Mouse (Mus musculus): Measurements from ENCODE around the gene Cemip. TPM values are rescaled to one million over a fixed set of nuclear protein-coding genes. Genes with fewer than 3 reads are reported as not detected.

Cemip gene
- polyA plus RNA-seq, 1 experiment: 1.0 TPM

DNA sequence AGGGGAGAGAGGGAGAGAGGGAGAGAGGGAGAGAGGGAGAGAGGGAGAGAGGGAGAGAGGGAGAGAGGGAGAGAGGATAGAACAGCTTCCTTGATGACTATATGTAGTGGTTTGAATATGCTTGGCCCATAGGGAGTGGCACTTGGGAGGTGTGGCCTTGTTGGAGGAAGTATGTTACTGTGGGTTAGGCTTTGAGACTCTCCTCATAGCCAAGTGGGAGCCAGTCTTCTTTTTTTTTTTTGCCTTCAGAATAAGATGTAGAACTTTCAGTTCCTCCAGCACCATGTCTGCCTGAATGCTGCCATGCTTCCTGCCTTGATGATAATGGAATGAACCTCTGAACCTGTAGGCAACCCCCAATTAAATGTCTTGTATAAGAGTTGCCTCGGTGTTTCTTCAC is 16.3 kb upstream of the Cemip start:
- Histone ChIP-seq H3K4me3 (ENCODE audit: insufficient read depth, poor library complexity, severe bottlenecking) (no peak overlapping the region), H3ac (ENCODE audit: control insufficient read depth, insufficient read length, low read depth) (no peak overlapping the region), H3K27me3 (ENCODE audit: control insufficient read depth, insufficient read depth, insufficient read length) (no peaks in the 10 kb centered on the region), H3K79me2 (ENCODE audit: control insufficient read depth, insufficient read depth) (no peaks in the 10 kb centered on the region), H3K79me3 (ENCODE audit: low read depth) (no peaks in the 10 kb centered on the region), H3K36me3 (ENCODE audit: control insufficient read depth, insufficient read depth) (no peaks in the 10 kb centered on the region)
- TF ChIP-seq MAX (IDR thresholded peaks at IDR 0.05) (no peak), FOSL1 (IDR thresholded peaks at IDR 0.05; ENCODE audit: insufficient read depth, low read length, poor library complexity, severe bottlenecking) (no peak), MYOD1 (IDR thresholded peaks at IDR 0.05; ENCODE audit: control insufficient read depth, insufficient read length, low read depth) (no peak), USF1 (IDR thresholded peaks at IDR 0.05; ENCODE audit: low read depth) (no peak), CTCF (IDR thresholded peaks at IDR 0.05; ENCODE audit: control insufficient read depth, insufficient read depth, insufficient read length) (no peak), MYOG (IDR thresholded peaks at IDR 0.05; ENCODE audit: control insufficient read depth, extremely low read depth, insufficient read length) (no peak), CEBPB (IDR thresholded peaks at IDR 0.05; ENCODE audit: low read depth) (no peak)

DNA sequence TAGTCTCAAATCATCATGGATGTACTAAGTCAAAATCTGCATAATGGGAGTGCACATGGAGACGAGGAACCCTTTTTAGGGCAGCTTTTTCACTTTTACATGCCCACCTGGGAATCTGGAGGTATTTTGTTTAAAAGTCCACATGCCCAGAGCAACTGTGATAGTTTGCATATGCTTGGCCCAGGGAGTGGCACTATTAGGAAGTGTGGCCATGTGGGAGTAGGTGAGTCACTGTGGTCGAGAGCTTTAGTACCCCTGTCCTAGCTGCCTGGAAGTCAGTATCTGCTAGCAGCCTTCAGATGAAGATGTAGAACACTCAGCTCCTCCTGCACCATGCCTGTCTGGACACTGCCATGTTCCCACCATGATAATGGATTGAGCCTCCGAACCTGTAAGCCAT is 14.4 kb upstream of the Cemip start:
- no peaks in the 10 kb centered on the region for H3K79me2 ChIP-seq (ENCODE audit: control insufficient read depth, insufficient read depth)
- H3K4me3 ChIP-seq (ENCODE audit: insufficient read depth, poor library complexity, severe bottlenecking): no peak overlapping the region
- TF ChIP-seq MYOD1 (IDR thresholded peaks at IDR 0.05; ENCODE audit: control insufficient read depth, insufficient read length, low read depth): no peak
- TF ChIP-seq MAX (IDR thresholded peaks at IDR 0.05): peak; percentile 56
- TF ChIP-seq USF1 (IDR thresholded peaks at IDR 0.05; ENCODE audit: low read depth): peak; percentile 27
- H3K27me3 ChIP-seq (ENCODE audit: control insufficient read depth, insufficient read depth, insufficient read length): no peaks in the 10 kb centered on the region
- H3K36me3 ChIP-seq (ENCODE audit: control insufficient read depth, insufficient read depth): no peaks in the 10 kb centered on the region
- H3ac ChIP-seq (ENCODE audit: control insufficient read depth, insufficient read length, low read depth): no peak overlapping the region
- no peaks in the 10 kb centered on the region for H3K79me3 ChIP-seq (ENCODE audit: low read depth)

DNA sequence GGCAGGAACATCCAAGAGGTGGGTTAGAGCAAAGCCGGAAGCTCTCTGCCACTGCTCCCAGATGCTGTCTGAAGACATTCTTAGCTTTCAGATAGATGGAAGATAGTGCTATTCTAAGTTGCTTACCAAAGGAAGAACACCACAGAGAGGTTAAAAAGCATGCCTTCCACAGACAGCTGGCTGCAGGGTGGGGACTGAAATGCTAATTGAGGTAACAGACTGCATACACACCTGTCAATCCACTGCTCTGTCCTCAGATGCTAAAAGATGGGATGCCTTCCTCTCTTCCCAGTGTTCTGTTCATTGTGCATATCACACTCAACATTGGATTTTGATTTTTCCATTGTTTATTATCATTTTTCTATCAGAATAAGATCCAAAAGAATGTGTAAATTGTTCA is 11.8 kb upstream of the Cemip start:
- Histone ChIP-seq H3K4me3 (ENCODE audit: insufficient read depth, poor library complexity, severe bottlenecking) (no peak overlapping the region), H3K79me2 (ENCODE audit: control insufficient read depth, insufficient read depth) (no peaks in the 10 kb centered on the region), H3K79me3 (ENCODE audit: low read depth) (no peaks in the 10 kb centered on the region), H3K36me3 (ENCODE audit: control insufficient read depth, insufficient read depth) (no peaks in the 10 kb centered on the region), H3ac (ENCODE audit: control insufficient read depth, insufficient read length, low read depth) (no peak overlapping the region), H3K27me3 (ENCODE audit: control insufficient read depth, insufficient read depth, insufficient read length) (no peaks in the 10 kb centered on the region)
- no peak for TF ChIP-seq USF1 (IDR thresholded peaks at IDR 0.05; ENCODE audit: low read depth)
- TF ChIP-seq MYOD1 (IDR thresholded peaks at IDR 0.05; ENCODE audit: control insufficient read depth, insufficient read length, low read depth): no peak
- TF ChIP-seq MAX (IDR thresholded peaks at IDR 0.05): no peak
- no peak for TF ChIP-seq CEBPB (IDR thresholded peaks at IDR 0.05; ENCODE audit: low read depth)
- no peak for TF ChIP-seq CTCF (IDR thresholded peaks at IDR 0.05; ENCODE audit: control insufficient read depth, insufficient read depth, insufficient read length)
- TF ChIP-seq FOSL1 (IDR thresholded peaks at IDR 0.05; ENCODE audit: insufficient read depth, low read length, poor library complexity, severe bottlenecking): no peak
- TF ChIP-seq MYOG (IDR thresholded peaks at IDR 0.05; ENCODE audit: control insufficient read depth, extremely low read depth, insufficient read length): no peak

DNA sequence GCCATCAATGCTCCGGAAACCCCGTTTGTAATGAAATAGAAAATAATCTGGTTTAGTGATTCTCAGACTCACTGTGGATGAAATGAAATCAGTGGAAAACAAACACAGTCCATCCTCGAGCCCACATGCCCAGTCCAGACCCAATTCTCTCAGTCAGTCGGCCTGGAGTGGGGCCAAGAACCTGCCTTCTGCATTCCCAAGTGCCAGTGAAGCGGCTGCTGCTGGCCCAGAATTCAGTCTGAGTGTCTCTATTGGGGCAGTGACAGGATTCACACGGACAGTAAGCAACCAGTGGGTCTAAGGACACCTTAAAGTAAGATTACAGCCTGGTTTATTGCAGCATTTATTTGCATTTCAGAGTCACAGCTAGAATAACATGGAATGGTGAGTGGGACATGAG is 10.2 kb upstream of the Cemip start:
- Histone ChIP-seq H3ac (ENCODE audit: control insufficient read depth, insufficient read length, low read depth) (no peak overlapping the region), H3K4me3 (ENCODE audit: insufficient read depth, poor library complexity, severe bottlenecking) (no peak overlapping the region), H3K36me3 (ENCODE audit: control insufficient read depth, insufficient read depth) (no peaks in the 10 kb centered on the region), H3K27me3 (ENCODE audit: control insufficient read depth, insufficient read depth, insufficient read length) (no peaks in the 10 kb centered on the region), H3K79me3 (ENCODE audit: low read depth) (no peaks in the 10 kb centered on the region), H3K79me2 (ENCODE audit: control insufficient read depth, insufficient read depth) (no peaks in the 10 kb centered on the region)
- no peak for TF ChIP-seq FOSL1 (IDR thresholded peaks at IDR 0.05; ENCODE audit: insufficient read depth, low read length, poor library complexity, severe bottlenecking)
- TF ChIP-seq MYOD1 (IDR thresholded peaks at IDR 0.05; ENCODE audit: control insufficient read depth, insufficient read length, low read depth): no peak
- TF ChIP-seq MYOG (IDR thresholded peaks at IDR 0.05; ENCODE audit: control insufficient read depth, extremely low read depth, insufficient read length): no peak
- no peak for TF ChIP-seq MAX (IDR thresholded peaks at IDR 0.05)
- no peak for TF ChIP-seq CEBPB (IDR thresholded peaks at IDR 0.05; ENCODE audit: low read depth)
- TF ChIP-seq CTCF (IDR thresholded peaks at IDR 0.05; ENCODE audit: control insufficient read depth, insufficient read depth, insufficient read length): no peak
- TF ChIP-seq USF1 (IDR thresholded peaks at IDR 0.05; ENCODE audit: low read depth): no peak

DNA sequence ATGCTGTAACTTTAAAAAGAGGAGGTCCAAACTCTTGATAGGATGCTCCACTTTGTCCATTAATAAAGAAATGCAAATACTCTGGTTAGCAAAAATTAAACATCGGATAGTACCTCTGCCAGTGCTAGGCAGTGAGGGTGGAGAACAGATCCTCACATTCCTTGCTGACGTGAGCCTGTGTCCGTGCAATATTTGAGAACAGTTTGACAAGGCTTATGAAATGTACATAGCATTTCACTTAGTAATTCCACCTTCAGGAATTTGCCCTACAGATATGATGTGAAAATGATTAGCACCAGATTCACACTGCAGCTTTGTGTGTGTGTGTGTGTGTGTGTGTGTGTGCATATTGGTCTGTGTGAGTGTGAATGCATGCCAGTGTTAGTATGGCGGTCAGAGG is 4.5 kb upstream of the Cemip start:
- TF ChIP-seq USF1 (IDR thresholded peaks at IDR 0.05; ENCODE audit: low read depth) (no peak), MYOD1 (IDR thresholded peaks at IDR 0.05; ENCODE audit: control insufficient read depth, insufficient read length, low read depth) (no peak), FOSL1 (IDR thresholded peaks at IDR 0.05; ENCODE audit: insufficient read depth, low read length, poor library complexity, severe bottlenecking) (no peak), MYOG (IDR thresholded peaks at IDR 0.05; ENCODE audit: control insufficient read depth, extremely low read depth, insufficient read length) (no peak), CEBPB (IDR thresholded peaks at IDR 0.05; ENCODE audit: low read depth) (no peak), CTCF (IDR thresholded peaks at IDR 0.05; ENCODE audit: control insufficient read depth, insufficient read depth, insufficient read length) (no peak), MAX (IDR thresholded peaks at IDR 0.05) (no peak)
- no peaks in the 10 kb centered on the region for H3K36me3 ChIP-seq (ENCODE audit: control insufficient read depth, insufficient read depth)
- no peak overlapping the region for H3ac ChIP-seq (ENCODE audit: control insufficient read depth, insufficient read length, low read depth)
- no peak overlapping the region for H3K4me3 ChIP-seq (ENCODE audit: insufficient read depth, poor library complexity, severe bottlenecking)
- no peaks in the 10 kb centered on the region for H3K79me2 ChIP-seq (ENCODE audit: control insufficient read depth, insufficient read depth)
- no peaks in the 10 kb centered on the region for H3K79me3 ChIP-seq (ENCODE audit: low read depth)
- no peaks in the 10 kb centered on the region for H3K27me3 ChIP-seq (ENCODE audit: control insufficient read depth, insufficient read depth, insufficient read length)

DNA sequence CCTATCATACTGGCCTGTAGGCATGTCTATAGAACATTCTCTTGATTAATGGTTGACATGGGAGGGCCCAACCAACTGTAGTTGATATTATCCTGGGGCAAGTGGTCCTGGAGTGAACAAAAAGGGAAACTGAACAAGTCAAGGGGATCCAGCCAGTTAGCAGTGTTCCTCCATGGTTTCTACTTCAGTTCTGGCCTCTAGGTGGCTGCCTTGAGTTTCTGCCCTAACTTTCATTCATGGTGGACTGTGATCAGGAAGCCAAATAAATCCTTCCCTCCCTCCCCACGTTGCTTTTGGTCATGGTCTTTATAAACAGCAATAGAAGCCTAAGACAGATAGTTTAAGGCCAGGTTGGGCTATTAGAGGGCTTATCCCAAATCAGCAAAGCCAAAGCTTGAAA is 3.5 kb upstream of the Cemip start:
- Histone ChIP-seq H3K4me3 (ENCODE audit: insufficient read depth, poor library complexity, severe bottlenecking) (no peak overlapping the region), H3K79me3 (ENCODE audit: low read depth) (no peaks in the 10 kb centered on the region), H3K79me2 (ENCODE audit: control insufficient read depth, insufficient read depth) (no peaks in the 10 kb centered on the region), H3ac (ENCODE audit: control insufficient read depth, insufficient read length, low read depth) (no peak overlapping the region), H3K36me3 (ENCODE audit: control insufficient read depth, insufficient read depth) (no peaks in the 10 kb centered on the region), H3K27me3 (ENCODE audit: control insufficient read depth, insufficient read depth, insufficient read length) (no peaks in the 10 kb centered on the region)
- TF ChIP-seq CTCF (IDR thresholded peaks at IDR 0.05; ENCODE audit: control insufficient read depth, insufficient read depth, insufficient read length) (peak; percentile 53), CEBPB (IDR thresholded peaks at IDR 0.05; ENCODE audit: low read depth) (no peak)

Measured in C2C12 (cell line).